ENCODE assay signal across 31 mouse cellular contexts in the genomic region with DNA sequence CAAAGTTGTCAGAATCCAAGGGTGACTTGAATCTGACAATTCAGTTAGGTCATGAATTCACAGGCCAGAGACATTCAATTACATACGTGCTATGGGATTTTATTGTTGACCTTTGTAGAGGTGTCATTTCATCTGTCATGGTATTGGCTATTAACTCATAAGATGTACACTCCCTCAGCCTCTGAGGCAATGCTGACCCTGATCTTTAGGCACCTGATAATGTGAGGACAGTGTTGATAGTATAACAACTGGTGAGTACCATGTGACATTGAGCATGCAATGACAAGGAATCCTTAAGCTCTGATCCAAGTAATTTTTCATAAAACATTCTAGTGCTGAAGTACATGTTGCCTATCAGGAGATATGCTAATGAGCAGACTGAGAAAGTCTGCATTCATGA.
"Had no signal": no experiment of that assay in that cellular context is flagged by ENCODE, and none has a peak within 500 bp of the region (broad histone marks: within the 10 kb centered on the region; RNA-seq: fewer than 3 reads in every experiment).

No protein-coding gene starts in this region.

- H3K9me3 ChIP-seq: limb, embryonic 10.5 days; limb, embryonic 12.5 days; limb, embryonic 13.5 days; limb, embryonic 15.5 days; liver, embryonic 12.5 days; liver, embryonic 13.5 days; liver, embryonic 15.5 days; lung, embryonic 15.5 days; megakaryocyte, embryonic 14.5 days; midbrain, embryonic 10.5 days; midbrain, embryonic 12.5 days; midbrain, embryonic 13.5 days; midbrain, embryonic 15.5 days had no signal

- H3K36me3 ChIP-seq: limb, embryonic 10.5 days; limb, embryonic 12.5 days; limb, embryonic 13.5 days; limb, embryonic 15.5 days; liver, embryonic 12.5 days; liver, embryonic 13.5 days; liver, embryonic 15.5 days; lung, embryonic 15.5 days; midbrain, embryonic 10.5 days; midbrain, embryonic 12.5 days; midbrain, embryonic 13.5 days; midbrain, embryonic 15.5 days had no signal

- H3K27ac ChIP-seq: limb, embryonic 10.5 days; limb, embryonic 12.5 days; limb, embryonic 13.5 days; limb, embryonic 15.5 days; liver, embryonic 12.5 days; liver, embryonic 13.5 days; liver, embryonic 14.5 days; liver, embryonic 15.5 days; lung, embryonic 15.5 days; macrophage; midbrain, embryonic 10.5 days; midbrain, embryonic 12.5 days; midbrain, embryonic 13.5 days; midbrain, embryonic 15.5 days had no signal

- H3K27me3 ChIP-seq: limb, embryonic 12.5 days; limb, embryonic 13.5 days; limb, embryonic 15.5 days; liver, embryonic 12.5 days; liver, embryonic 13.5 days; liver, embryonic 15.5 days; lung, embryonic 15.5 days; megakaryocyte, embryonic 14.5 days; midbrain, embryonic 12.5 days; midbrain, embryonic 13.5 days; midbrain, embryonic 15.5 days had no signal

- ATAC-seq: liver, embryonic 12.5 days; liver, postnatal 0 days; lung, postnatal 0 days; midbrain, embryonic 13.5 days; midbrain, embryonic 15.5 days; midbrain, embryonic 16.5 days had no signal

- H3K4me3 ChIP-seq: limb, embryonic 10.5 days; limb, embryonic 12.5 days; limb, embryonic 13.5 days; limb, embryonic 15.5 days; liver, embryonic 12.5 days; liver, embryonic 13.5 days; liver, embryonic 15.5 days; lung, embryonic 15.5 days; megakaryocyte, embryonic 14.5 days; midbrain, embryonic 10.5 days; midbrain, embryonic 12.5 days; midbrain, embryonic 13.5 days; midbrain, embryonic 15.5 days; myocyte had no signal

- DNase-seq: left cerebral cortex, postnatal 4 days; liver; liver, embryonic 13.5 days; liver, postnatal 0 days; lung, adult 18-20 months; lung, adult 2 months; lung, embryonic 14.5 days; lung, postnatal 10 days; lung, postnatal 14 days; lung, postnatal 36 days; lung, postnatal 4 days; midbrain, embryonic 14.5 days had no signal

- H3K4me2 ChIP-seq: limb, embryonic 12.5 days; limb, embryonic 13.5 days; limb, embryonic 15.5 days; liver, embryonic 11.5 days; liver, embryonic 12.5 days; liver, embryonic 13.5 days; liver, embryonic 15.5 days; lung, embryonic 14.5 days; lung, embryonic 15.5 days; midbrain, embryonic 11.5 days; midbrain, embryonic 12.5 days; midbrain, embryonic 13.5 days; midbrain, embryonic 15.5 days had no signal

- H3K9ac ChIP-seq: limb, embryonic 12.5 days; limb, embryonic 13.5 days; limb, embryonic 15.5 days; liver, embryonic 12.5 days; liver, embryonic 13.5 days; liver, embryonic 14.5 days; liver, embryonic 15.5 days; liver, postnatal 0 days; lung, embryonic 14.5 days; lung, embryonic 15.5 days; midbrain, embryonic 12.5 days; midbrain, embryonic 13.5 days; midbrain, embryonic 15.5 days had no signal

- H3K4me1 ChIP-seq: limb, embryonic 10.5 days; limb, embryonic 12.5 days; limb, embryonic 13.5 days; limb, embryonic 15.5 days; liver, embryonic 12.5 days; liver, embryonic 13.5 days; liver, embryonic 15.5 days; lung, embryonic 15.5 days; megakaryocyte, embryonic 14.5 days; midbrain, embryonic 10.5 days; midbrain, embryonic 12.5 days; midbrain, embryonic 13.5 days; midbrain, embryonic 15.5 days had no signal
